Mouse (Mus musculus): ENCODE results near the gene 1700018B08Rik. TPM values are rescaled to one million over a fixed set of nuclear protein-coding genes. Genes with fewer than 3 reads are reported as not detected.

Gene 1700018B08Rik
- polyA plus RNA-seq, 1 experiment from 2014 or later: not detected

- Histone ChIP-seq H3K9ac (ENCODE audit: low read depth, low read length) (no peak overlapping the region), H3K36me3 (ENCODE audit: insufficient read depth, low read length) (peaks cover 38% of the 10 kb centered on the region), H3K9me3 (replicated peaks; ENCODE audit: low read length) (no peaks in the 10 kb centered on the region), H3K27me3 (ENCODE audit: insufficient read depth, low read length) (no peaks in the 10 kb centered on the region), H3K4me3 (replicated peaks; ENCODE audit: low read depth, low read length) (no peak overlapping the region), H3K4me1 (replicated peaks; ENCODE audit: insufficient read depth, low read length) (no peaks in the 10 kb centered on the region), H3K27ac (no peak overlapping the region), H3K4me2 (ENCODE audit: low read length) (no peak overlapping the region)
- no peak; the same call in 1 of the 2 replicates for TF ChIP-seq CTCF (IDR thresholded peaks at IDR 0.05; ENCODE audit: low read depth)
- ATAC-seq (replicated peaks; ENCODE audit: low FRiP score, low read depth): no peak
- no peak for DNase-seq (ENCODE audit: low spot score)
- 83% methylated on average over 16 of the region's 16 CpGs for WGBS
Measured at GRCm38 (mm10) chr8:121558538-121558937, 14.4 kb upstream of the 1700018B08Rik start.

- Histone ChIP-seq H3K27ac (no peak overlapping the region), H3K27me3 (ENCODE audit: insufficient read depth, low read length) (no peaks in the 10 kb centered on the region), H3K9me3 (replicated peaks; ENCODE audit: low read length) (no peaks in the 10 kb centered on the region), H3K4me1 (replicated peaks; ENCODE audit: insufficient read depth, low read length) (no peaks in the 10 kb centered on the region), H3K4me2 (ENCODE audit: low read length) (no peak overlapping the region), H3K4me3 (replicated peaks; ENCODE audit: low read depth, low read length) (no peak overlapping the region), H3K9ac (ENCODE audit: low read depth, low read length) (no peak overlapping the region), H3K36me3 (ENCODE audit: insufficient read depth, low read length) (peaks cover 39% of the 10 kb centered on the region)
- ATAC-seq (replicated peaks; ENCODE audit: low FRiP score, low read depth): no peak
- TF ChIP-seq CTCF (IDR thresholded peaks at IDR 0.05; ENCODE audit: low read depth): no peak
- 83% methylated on average over 11 of the region's 11 CpGs for WGBS
- DNase-seq (ENCODE audit: low spot score): no peak
Measured at GRCm38 (mm10) chr8:121557746-121558145, 13.6 kb upstream of the 1700018B08Rik start.

- Histone ChIP-seq H3K27me3 (ENCODE audit: insufficient read depth, low read length) (no peaks in the 10 kb centered on the region), H3K36me3 (ENCODE audit: insufficient read depth, low read length) (peaks cover 40% of the 10 kb centered on the region), H3K9me3 (replicated peaks; ENCODE audit: low read length) (no peaks in the 10 kb centered on the region), H3K4me1 (replicated peaks; ENCODE audit: insufficient read depth, low read length) (no peaks in the 10 kb centered on the region), H3K9ac (ENCODE audit: low read depth, low read length) (no peak overlapping the region), H3K27ac (no peak overlapping the region), H3K4me3 (replicated peaks; ENCODE audit: low read depth, low read length) (no peak overlapping the region), H3K4me2 (ENCODE audit: low read length) (no peak overlapping the region)
- 92% methylated on average over 32 of the region's 32 CpGs for WGBS
- ATAC-seq (replicated peaks; ENCODE audit: low FRiP score, low read depth) (no peak), DNase-seq (ENCODE audit: low spot score) (no peak)
- TF ChIP-seq CTCF (IDR thresholded peaks at IDR 0.05; ENCODE audit: low read depth): no peak
Measured at GRCm38 (mm10) chr8:121553831-121554475, 9.8 kb upstream of the 1700018B08Rik start.

GRCm38 (mm10) chr8:121552506-121552905 is 8.4 kb upstream of the 1700018B08Rik start:
- no peak for DNase-seq (ENCODE audit: low spot score)
- ATAC-seq (replicated peaks; ENCODE audit: low FRiP score, low read depth): no peak
- no peak overlapping the region for H3K9ac ChIP-seq (ENCODE audit: low read depth, low read length)
- no peak overlapping the region for H3K4me2 ChIP-seq (ENCODE audit: low read length)
- no peaks in the 10 kb centered on the region for H3K4me1 ChIP-seq (replicated peaks; ENCODE audit: insufficient read depth, low read length)
- WGBS: 90% methylated on average over 9 of the region's 9 CpGs
- H3K9me3 ChIP-seq (replicated peaks; ENCODE audit: low read length): no peaks in the 10 kb centered on the region
- H3K36me3 ChIP-seq (ENCODE audit: insufficient read depth, low read length): peaks cover 32% of the 10 kb centered on the region
- H3K27me3 ChIP-seq (ENCODE audit: insufficient read depth, low read length): no peaks in the 10 kb centered on the region
- no peak for TF ChIP-seq CTCF (IDR thresholded peaks at IDR 0.05; ENCODE audit: low read depth)
- H3K4me3 ChIP-seq (replicated peaks; ENCODE audit: low read depth, low read length): no peak overlapping the region
- no peak overlapping the region for H3K27ac ChIP-seq

GRCm38 (mm10) chr8:121551065-121551985 is 7.2 kb upstream of the 1700018B08Rik start:
- 64% methylated on average over 24 of the region's 24 CpGs for WGBS
- Histone ChIP-seq H3K4me3 (replicated peaks; ENCODE audit: low read depth, low read length) (no peak overlapping the region), H3K27me3 (ENCODE audit: insufficient read depth, low read length) (no peaks in the 10 kb centered on the region), H3K4me1 (replicated peaks; ENCODE audit: insufficient read depth, low read length) (no peaks in the 10 kb centered on the region), H3K4me2 (ENCODE audit: low read length) (no peak overlapping the region), H3K27ac (no peak overlapping the region), H3K9ac (ENCODE audit: low read depth, low read length) (no peak overlapping the region), H3K36me3 (ENCODE audit: insufficient read depth, low read length) (peaks cover 32% of the 10 kb centered on the region), H3K9me3 (replicated peaks; ENCODE audit: low read length) (no peaks in the 10 kb centered on the region)
- ATAC-seq (replicated peaks; ENCODE audit: low FRiP score, low read depth) (no peak), DNase-seq (ENCODE audit: low spot score) (no peak)
- no peak for TF ChIP-seq CTCF (IDR thresholded peaks at IDR 0.05; ENCODE audit: low read depth)

- 75% methylated on average over 6 of the region's 6 CpGs for WGBS
- peaks cover 25% of the 10 kb centered on the region; the same call in 1 of the 2 replicates for H3K36me3 ChIP-seq (ENCODE audit: insufficient read depth, low read length)
- DNase-seq (ENCODE audit: low spot score): no peak
Measured at GRCm38 (mm10) chr8:121550056-121550455, 5.9 kb upstream of the 1700018B08Rik start.

More at GRCm38 (mm10) chr8:121550056-121550455, 5.9 kb upstream of the 1700018B08Rik start:
- Histone ChIP-seq H3K9ac (ENCODE audit: low read depth, low read length) (no peak overlapping the region), H3K4me1 (replicated peaks; ENCODE audit: insufficient read depth, low read length) (no peaks in the 10 kb centered on the region), H3K27me3 (ENCODE audit: insufficient read depth, low read length) (no peaks in the 10 kb centered on the region), H3K27ac (no peak overlapping the region), H3K4me2 (ENCODE audit: low read length) (no peak overlapping the region), H3K4me3 (replicated peaks; ENCODE audit: low read depth, low read length) (no peak overlapping the region), H3K9me3 (replicated peaks; ENCODE audit: low read length) (no peaks in the 10 kb centered on the region)
- TF ChIP-seq CTCF (IDR thresholded peaks at IDR 0.05; ENCODE audit: low read depth): no peak
- ATAC-seq (replicated peaks; ENCODE audit: low FRiP score, low read depth): no peak

Measured in kidney, postnatal 0 days (tissue).